In genomic region chr6:56837166-56837565, GRCm38 (mm10) we compare ENCODE assay signal across 17 mouse cellular contexts.
"Had no signal": no experiment of that assay in that cellular context is flagged by ENCODE, and none has a peak within 500 bp of the region (broad histone marks: within the 10 kb centered on the region; RNA-seq: fewer than 3 reads in every experiment).

No protein-coding gene starts in this region.

- H3K36me3 ChIP-seq: liver, embryonic 15.5 days; midbrain, embryonic 13.5 days had no signal

- H3K9ac ChIP-seq: limb, embryonic 13.5 days; liver, embryonic 12.5 days; liver, embryonic 15.5 days; lung, embryonic 15.5 days; midbrain, embryonic 13.5 days had no signal

- H3K9me3 ChIP-seq: limb, embryonic 10.5 days; limb, embryonic 13.5 days; liver, embryonic 12.5 days; liver, embryonic 15.5 days; lung, embryonic 15.5 days; megakaryocyte, embryonic 14.5 days; midbrain, embryonic 10.5 days; midbrain, embryonic 13.5 days had no signal

- H3K27me3 ChIP-seq: limb, embryonic 13.5 days; liver, embryonic 12.5 days; lung, embryonic 15.5 days; midbrain, embryonic 13.5 days had no signal

- DNase-seq: kidney, adult 9 months; kidney, postnatal 14 days; kidney, postnatal 4 days; layer of hippocampus, adult 9-11 months; liver; lung, adult 18-20 months; lung, postnatal 10 days; thymus, postnatal 25 days had no signal

- H3K4me2 ChIP-seq: limb, embryonic 13.5 days; liver, embryonic 12.5 days; liver, embryonic 15.5 days; lung, embryonic 15.5 days; midbrain, embryonic 13.5 days had no signal

- H3K27ac ChIP-seq: limb, embryonic 10.5 days; limb, embryonic 13.5 days; liver, embryonic 12.5 days; liver, embryonic 15.5 days; lung, embryonic 15.5 days; macrophage; midbrain, embryonic 10.5 days; midbrain, embryonic 13.5 days had no signal

- ATAC-seq: liver, embryonic 12.5 days; midbrain, embryonic 13.5 days had no signal

- H3K4me3 ChIP-seq: limb, embryonic 10.5 days; limb, embryonic 13.5 days; liver, embryonic 12.5 days; liver, embryonic 15.5 days; lung, embryonic 15.5 days; megakaryocyte, embryonic 14.5 days; midbrain, embryonic 10.5 days; midbrain, embryonic 13.5 days had no signal
